Mouse (Mus musculus) telencephalon, adult 2 months (tissue): Measurements from ENCODE around the gene Cyp46a1.

Experiments used
- DNase-seq: peaks from one replicate; pipeline ENCODE4 v3.0.0-alpha.2; 2011; ENCODE audit warnings: low read depth, low spot score

The Cyp46a1 gene

GRCm38 (mm10) chr12:108363796-108364195, 29.6 kb downstream of the Cyp46a1 start:
- DNase-seq, result peak; percentile 47

GRCm38 (mm10) chr12:108365340-108365739, 31.2 kb downstream of the Cyp46a1 start:
- DNase-seq, result no peak

GRCm38 (mm10) chr12:108365868-108366267, 31.7 kb downstream of the Cyp46a1 start:
- DNase-seq, result no peak

GRCm38 (mm10) chr12:108367909-108368308, 33.7 kb downstream of the Cyp46a1 start:
- DNase-seq, result no peak

- DNase-seq, result no peak
These were observed 34.7 kb downstream of the Cyp46a1 start for GRCm38 (mm10) chr12:108368921-108369320.

GRCm38 (mm10) chr12:108370596-108371428, 36.6 kb downstream of the Cyp46a1 start, which contains the start of gene Eml1:
Gene Eml1 (plus strand): TSS chr12:108370957.
- no peak for DNase-seq

- no peak for DNase-seq
These were observed 37.2 kb downstream of the Cyp46a1 start for GRCm38 (mm10) chr12:108371429-108371765.

GRCm38 (mm10) chr12:108372241-108372640, 38.1 kb downstream of the Cyp46a1 start:
- no peak for DNase-seq

GRCm38 (mm10) chr12:108373611-108374010, 39.4 kb downstream of the Cyp46a1 start:
- DNase-seq, result no peak

GRCm38 (mm10) chr12:108374689-108375088, 40.5 kb downstream of the Cyp46a1 start:
- DNase-seq, result no peak

GRCm38 (mm10) chr12:108378379-108379133, 44.4 kb downstream of the Cyp46a1 start:
- DNase-seq, result peak; percentile 39

GRCm38 (mm10) chr12:108386476-108387232, 52.5 kb downstream of the Cyp46a1 start:
- DNase-seq, result no peak

GRCm38 (mm10) chr12:108389718-108390117, 55.5 kb downstream of the Cyp46a1 start:
- DNase-seq, result no peak

- DNase-seq, result no peak
These were observed 58.3 kb downstream of the Cyp46a1 start for GRCm38 (mm10) chr12:108392254-108393044.

GRCm38 (mm10) chr12:108393082-108393481, 58.9 kb downstream of the Cyp46a1 start:
- DNase-seq, result no peak

- DNase-seq, result no peak
These were observed 59.5 kb downstream of the Cyp46a1 start for GRCm38 (mm10) chr12:108393637-108394036.

GRCm38 (mm10) chr12:108394534-108395284, 60.5 kb downstream of the Cyp46a1 start:
- DNase-seq, result no peak

- DNase-seq, result no peak
These were observed 61.1 kb downstream of the Cyp46a1 start for GRCm38 (mm10) chr12:108395285-108395660.

- DNase-seq, result peak; percentile 86
These were observed 62.1 kb downstream of the Cyp46a1 start for GRCm38 (mm10) chr12:108396081-108396947.

GRCm38 (mm10) chr12:108398681-108399080, 64.5 kb downstream of the Cyp46a1 start:
- no peak for DNase-seq
